Mouse (Mus musculus): Measurements from ENCODE around the gene Dnase1l3. TPM values are rescaled to one million over a fixed set of nuclear protein-coding genes. Genes with fewer than 3 reads are reported as not detected.

The Dnase1l3 gene
- polyA plus RNA-seq, 1 experiment from 2014 or later, result 2.5 TPM

- no peak overlapping the region for H3K9ac ChIP-seq (ENCODE audit: low read depth, low read length)
- H3K27ac ChIP-seq (ENCODE audit: low read depth, low read length), result no peak overlapping the region
- 53% methylated on average over 5 of the region's 5 CpGs for WGBS
- H3K36me3 ChIP-seq (ENCODE audit: control insufficient read depth, insufficient read depth), result no peaks in the 10 kb centered on the region
- no peaks in the 10 kb centered on the region for H3K4me1 ChIP-seq (replicated peaks; ENCODE audit: control insufficient read depth, insufficient read depth, low read length)
- no peak for ATAC-seq
- TF ChIP-seq CTCF (IDR thresholded peaks at IDR 0.05; ENCODE audit: low read depth), result no peak
- H3K27me3 ChIP-seq (replicated peaks; ENCODE audit: control insufficient read depth, insufficient read depth, low read length), result no peaks in the 10 kb centered on the region
- H3K4me2 ChIP-seq (replicated peaks; ENCODE audit: low read depth), result no peak overlapping the region
- no peaks in the 10 kb centered on the region for H3K9me3 ChIP-seq (ENCODE audit: control insufficient read depth)
- H3K4me3 ChIP-seq (ENCODE audit: low read depth, low read length), result no peak overlapping the region
These were observed 32.7 kb downstream of the Dnase1l3 start for GRCm38 (mm10) chr14:7961714-7962113.

GRCm38 (mm10) chr14:7960616-7961015, 33.8 kb downstream of the Dnase1l3 start:
- no peak overlapping the region for H3K4me2 ChIP-seq (replicated peaks; ENCODE audit: low read depth)
- 71% methylated on average over 11 of the region's 11 CpGs for WGBS
- H3K27ac ChIP-seq (ENCODE audit: low read depth, low read length), result no peak overlapping the region
- TF ChIP-seq CTCF (IDR thresholded peaks at IDR 0.05; ENCODE audit: low read depth), result peak; percentile 69
- H3K9me3 ChIP-seq (ENCODE audit: control insufficient read depth), result no peaks in the 10 kb centered on the region
- H3K4me3 ChIP-seq (ENCODE audit: low read depth, low read length), result no peak overlapping the region
- ATAC-seq, result 0 out of 2 replicates have a peak, but pooled peaks have one; percentile 14
- no peaks in the 10 kb centered on the region for H3K27me3 ChIP-seq (replicated peaks; ENCODE audit: control insufficient read depth, insufficient read depth, low read length)
- no peaks in the 10 kb centered on the region for H3K4me1 ChIP-seq (replicated peaks; ENCODE audit: control insufficient read depth, insufficient read depth, low read length)
- H3K36me3 ChIP-seq (ENCODE audit: control insufficient read depth, insufficient read depth), result no peaks in the 10 kb centered on the region
- H3K9ac ChIP-seq (ENCODE audit: low read depth, low read length), result no peak overlapping the region

DNA sequence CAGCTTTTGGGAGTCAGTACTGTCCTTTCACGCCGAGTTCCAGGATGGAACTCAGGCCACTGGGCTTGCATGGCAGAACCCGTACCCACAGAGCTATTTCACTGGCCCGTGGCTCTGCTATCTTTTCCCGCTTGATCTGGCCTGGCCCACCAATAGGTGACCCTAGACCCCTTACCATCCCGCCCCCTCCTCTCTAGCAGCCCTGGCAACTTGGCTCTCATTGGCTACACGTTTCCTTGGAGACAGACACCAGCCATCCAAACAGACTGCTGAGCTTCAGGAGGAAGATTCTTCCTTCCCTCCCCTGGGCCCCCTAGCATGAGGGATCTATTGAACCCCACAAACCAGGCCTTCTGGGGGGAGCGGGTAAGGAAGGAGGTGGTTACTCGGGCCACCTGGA, 37.3 kb downstream of the Dnase1l3 start, which contains the start of gene Gm45521:
Gm45521 (plus strand) TSS at position 240 of the 400 bp plus-strand sequence.
- Histone ChIP-seq H3K9ac (ENCODE audit: low read depth, low read length) (no peak within 1 kb of the TSS), H3K9me3 (ENCODE audit: control insufficient read depth) (no peaks in the 10 kb centered on the region), H3K27me3 (replicated peaks; ENCODE audit: control insufficient read depth, insufficient read depth, low read length) (no peaks in the 10 kb centered on the region), H3K27ac (ENCODE audit: low read depth, low read length) (no peak within 1 kb of the TSS), H3K4me1 (replicated peaks; ENCODE audit: control insufficient read depth, insufficient read depth, low read length) (peaks cover 3% of the 10 kb centered on the region), H3K4me2 (replicated peaks; ENCODE audit: low read depth) (no peak within 1 kb of the TSS), H3K4me3 (ENCODE audit: low read depth, low read length) (no peak within 1 kb of the TSS), H3K36me3 (ENCODE audit: control insufficient read depth, insufficient read depth) (0 out of 2 replicates have a peak, but pooled peaks cover under 1% of the 10 kb centered on the region)
- no peak for TF ChIP-seq CTCF (IDR thresholded peaks at IDR 0.05; ENCODE audit: low read depth)
- 74% methylated on average over 9 of the region's 9 CpGs for WGBS
- ATAC-seq, result no peak

- Histone ChIP-seq H3K4me2 (replicated peaks; ENCODE audit: low read depth) (no peak overlapping the region), H3K9me3 (ENCODE audit: control insufficient read depth) (no peaks in the 10 kb centered on the region), H3K4me1 (replicated peaks; ENCODE audit: control insufficient read depth, insufficient read depth, low read length) (peaks cover 3% of the 10 kb centered on the region), H3K9ac (ENCODE audit: low read depth, low read length) (no peak overlapping the region), H3K27me3 (replicated peaks; ENCODE audit: control insufficient read depth, insufficient read depth, low read length) (no peaks in the 10 kb centered on the region), H3K27ac (ENCODE audit: low read depth, low read length) (no peak overlapping the region), H3K36me3 (ENCODE audit: control insufficient read depth, insufficient read depth) (peaks cover 7% of the 10 kb centered on the region; the same call in 1 of the 2 replicates), H3K4me3 (ENCODE audit: low read depth, low read length) (no peak overlapping the region)
- ATAC-seq, result no peak
- 78% methylated on average over 10 of the region's 10 CpGs for WGBS
- no peak for TF ChIP-seq CTCF (IDR thresholded peaks at IDR 0.05; ENCODE audit: low read depth)
These were observed 37.9 kb downstream of the Dnase1l3 start for GRCm38 (mm10) chr14:7956427-7956826.

DNA sequence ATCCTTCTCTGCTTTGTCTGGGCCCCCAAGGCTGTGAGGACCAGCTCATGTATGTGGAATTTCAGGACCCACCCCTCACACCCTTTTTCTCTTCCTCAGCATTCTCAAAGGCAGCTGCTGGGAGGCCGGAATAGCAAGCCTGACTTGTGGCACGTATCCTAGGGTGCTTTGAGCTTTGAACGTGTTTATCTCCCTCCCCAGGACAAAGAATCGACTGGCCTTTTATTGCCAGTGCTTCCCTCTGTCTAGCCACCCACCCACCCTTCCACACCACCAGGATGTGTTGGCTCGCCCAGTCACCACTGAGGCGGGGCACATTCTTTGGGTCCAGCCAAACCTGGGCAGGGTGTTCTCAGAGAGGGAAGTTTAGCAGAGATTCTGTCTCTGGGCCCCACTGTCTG, 40.3 kb downstream of the Dnase1l3 start:
- no peaks in the 10 kb centered on the region for H3K9me3 ChIP-seq (ENCODE audit: control insufficient read depth)
- H3K27ac ChIP-seq (ENCODE audit: low read depth, low read length), result peak overlapping the region; percentile 89
- peaks cover 28% of the 10 kb centered on the region for H3K36me3 ChIP-seq (ENCODE audit: control insufficient read depth, insufficient read depth)
- no peak overlapping the region for H3K9ac ChIP-seq (ENCODE audit: low read depth, low read length)
- peak; percentile 72 for ATAC-seq
- H3K4me3 ChIP-seq (ENCODE audit: low read depth, low read length), result no peak overlapping the region
- H3K27me3 ChIP-seq (replicated peaks; ENCODE audit: control insufficient read depth, insufficient read depth, low read length), result no peaks in the 10 kb centered on the region
- no peak overlapping the region for H3K4me2 ChIP-seq (replicated peaks; ENCODE audit: low read depth)
- 19% methylated on average over 6 of the region's 6 CpGs for WGBS
- TF ChIP-seq CTCF (IDR thresholded peaks at IDR 0.05; ENCODE audit: low read depth), result no peak
- peaks cover 3% of the 10 kb centered on the region for H3K4me1 ChIP-seq (replicated peaks; ENCODE audit: control insufficient read depth, insufficient read depth, low read length)

GRCm38 (mm10) chr14:7952610-7953254, 41.6 kb downstream of the Dnase1l3 start:
- Histone ChIP-seq H3K4me3 (ENCODE audit: low read depth, low read length) (no peak overlapping the region), H3K4me1 (replicated peaks; ENCODE audit: control insufficient read depth, insufficient read depth, low read length) (peaks cover 3% of the 10 kb centered on the region), H3K4me2 (replicated peaks; ENCODE audit: low read depth) (peak overlapping the region; percentile 30; the same call in 1 of the 2 replicates), H3K27ac (ENCODE audit: low read depth, low read length) (peak overlapping the region; percentile 89), H3K9me3 (ENCODE audit: control insufficient read depth) (no peaks in the 10 kb centered on the region), H3K9ac (ENCODE audit: low read depth, low read length) (peak overlapping the region; percentile 13; the same call in 1 of the 2 replicates), H3K27me3 (replicated peaks; ENCODE audit: control insufficient read depth, insufficient read depth, low read length) (no peaks in the 10 kb centered on the region), H3K36me3 (ENCODE audit: control insufficient read depth, insufficient read depth) (peaks cover 41% of the 10 kb centered on the region)
- ATAC-seq, result peak; percentile 88
- no peak for TF ChIP-seq CTCF (IDR thresholded peaks at IDR 0.05; ENCODE audit: low read depth)
- 13% methylated on average over 12 of the region's 12 CpGs for WGBS
